Mouse (Mus musculus) midbrain, postnatal 0 days (tissue): Measurements from ENCODE around the gene Gm9758. TPM values are rescaled to one million over a fixed set of nuclear protein-coding genes. Genes with fewer than 3 reads are reported as not detected.
"Not testable (repeated sequence)": the region's sequence is repeated elsewhere in the genome, so short reads cannot be mapped to it uniquely, and the experiment has no call there.

Experiments used
- ATAC-seq: fragments of 200-750 bp; cut with Nextera tagmentation; 2 replicates; pipeline ENCODE4 v1.8.0; 2017; ENCODE audit warnings: moderate number of reproducible peaks, mild to moderate bottlenecking, moderate TSS enrichment, moderate library complexity; ENCODE audit not compliant: low FRiP score
- DNase-seq: peaks from one replicate; pipeline ENCODE4 v3.0.0-alpha.2; 2015; ENCODE audit warnings: low spot score
- H3K27ac ChIP-seq: fragments of 300-500 bp; sonication (generic); 2 replicates; pipeline ENCODE4 v1.5.1; 2014; ENCODE audit warnings: low read depth, mild to moderate bottlenecking, low read length, mixed read lengths
- H3K27me3 ChIP-seq: fragments of 300-500 bp; sonication (generic); 2 replicates; pipeline ENCODE4 v1.6.1; 2014; ENCODE audit warnings: low read length, control low read depth, mixed read lengths; ENCODE audit not compliant: insufficient read depth
- H3K36me3 ChIP-seq: fragments of 300-500 bp; sonication (generic); 2 replicates; pipeline ENCODE4 v1.6.1; 2014; ENCODE audit warnings: low read length, control low read depth, mixed read lengths; ENCODE audit not compliant: insufficient read depth
- H3K4me1 ChIP-seq: fragments of 300-500 bp; sonication (generic); 2 replicates; pipeline ENCODE4 v1.6.1; 2014; ENCODE audit warnings: mild to moderate bottlenecking, control low read depth, antibody characterized with exemption, low read length, mixed read lengths; ENCODE audit not compliant: insufficient read depth
- H3K4me2 ChIP-seq: fragments of 300-500 bp; sonication (generic); 2 replicates; pipeline ENCODE4 v1.6.1; 2014; ENCODE audit warnings: low read depth, mild to moderate bottlenecking, low read length, mixed read lengths; ENCODE audit not compliant: poor library complexity, severe bottlenecking
- H3K4me3 ChIP-seq: fragments of 300-500 bp; sonication (generic); 2 replicates; pipeline ENCODE4 v1.5.1; 2014; ENCODE audit warnings: low read depth, mild to moderate bottlenecking, low read length, moderate library complexity
- H3K9ac ChIP-seq: fragments of 300-500 bp; sonication (generic); replicated peaks from 2 replicates; pipeline ENCODE4 v1.6.1; 2014; ENCODE audit warnings: mild to moderate bottlenecking, low read length, moderate library complexity, mixed read lengths; ENCODE audit not compliant: poor library complexity, severe bottlenecking
- H3K9me3 ChIP-seq: fragments of 300-500 bp; sonication (generic); 2 replicates; pipeline ENCODE4 v1.6.1; 2016; ENCODE audit warnings: low read length, control low read depth
- CTCF ChIP-seq: IDR thresholded peaks from 2 replicates; pipeline ENCODE4 v1.5.1; 2016; ENCODE audit warnings: antibody characterized with exemption, mild to moderate bottlenecking
- WGBS: fragments of 180-500 bp; shearing (Covaris S2); extraction: QIAGEN DNeasy Blood & Tissue Kit; methylation state at CpG from one replicate; pipeline ENCODE4 v1.1.7; 2014; 5-methylcytosine and 5-hydroxymethylcytosine counted together
- polyA plus RNA-seq: library from polyadenylated mRNA; unstranded; fragments of >200 nt; fragmentation: Nextera tagmentation; extraction: Ambion mirVana; gene quantifications from 2 replicates; pipeline ENCODE4 v1.2.1, GENCODE M21; 2015
- total RNA-seq: library from RNA; depleted of rRNA; stranded (reverse); fragments of >200 nt; gene quantifications from 2 replicates; pipeline ENCODE4 v1.2.3, GENCODE M21; 2014

Gm9758 gene
- total and polyA plus RNA-seq, 2 experiments from 2014 or later = not detected

GRCm38 (mm10) chr5:14947482-14948198 is 32.9 kb upstream of the Gm9758 start:
- not testable (repeated sequence) for H3K27me3 ChIP-seq, H3K4me2 ChIP-seq, DNase-seq, H3K9me3 ChIP-seq, H3K9ac ChIP-seq, H3K4me3 ChIP-seq, H3K36me3 ChIP-seq, H3K27ac ChIP-seq, ATAC-seq, H3K4me1 ChIP-seq
- TF ChIP-seq CTCF = peak; percentile 29; the same call in 1 of the 2 replicates
- 58% methylated on average over 4 of the region's 4 CpGs for WGBS

GRCm38 (mm10) chr5:14945524-14945923 is 30.8 kb upstream of the Gm9758 start:
- H3K27ac ChIP-seq, H3K4me3 ChIP-seq, H3K27me3 ChIP-seq, H3K9ac ChIP-seq, DNase-seq, H3K36me3 ChIP-seq, H3K4me1 ChIP-seq, H3K9me3 ChIP-seq, ATAC-seq, H3K4me2 ChIP-seq: not testable (repeated sequence)
- WGBS = 63% methylated on average over 4 of the region's 4 CpGs

DNA sequence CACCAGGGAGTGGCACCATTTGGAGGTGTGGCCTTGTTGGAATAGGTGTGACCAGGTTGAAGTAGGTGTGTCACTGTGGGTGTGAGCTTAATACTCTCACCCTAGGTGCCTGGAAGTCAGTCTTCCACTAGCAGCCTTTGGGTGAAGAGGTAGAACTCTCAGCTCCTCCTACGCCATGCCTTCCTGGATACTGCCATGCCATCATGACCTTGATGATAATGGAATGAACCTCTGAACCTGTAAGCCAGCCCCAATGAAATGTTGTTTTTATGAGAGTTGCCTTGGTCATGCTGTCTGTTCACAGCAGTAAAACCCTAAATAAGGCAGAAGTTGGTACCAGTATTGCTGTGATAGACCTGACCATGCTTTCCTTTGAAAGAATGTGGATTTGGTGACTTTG is 26.3 kb upstream of the Gm9758 start:
- H3K9me3 ChIP-seq, H3K9ac ChIP-seq, H3K36me3 ChIP-seq, DNase-seq, H3K4me2 ChIP-seq, ATAC-seq, H3K4me3 ChIP-seq, H3K4me1 ChIP-seq, H3K27me3 ChIP-seq, H3K27ac ChIP-seq: not testable (repeated sequence)
- 83% methylated on average over 1 of the region's 1 CpGs for WGBS

GRCm38 (mm10) chr5:14938329-14938728 is 23.6 kb upstream of the Gm9758 start, which contains the start of gene Speer4e:
TSS of gene Speer4e (minus strand) at chr5:14938429.
- WGBS = 38% methylated on average over 1 of the region's 1 CpGs

DNA sequence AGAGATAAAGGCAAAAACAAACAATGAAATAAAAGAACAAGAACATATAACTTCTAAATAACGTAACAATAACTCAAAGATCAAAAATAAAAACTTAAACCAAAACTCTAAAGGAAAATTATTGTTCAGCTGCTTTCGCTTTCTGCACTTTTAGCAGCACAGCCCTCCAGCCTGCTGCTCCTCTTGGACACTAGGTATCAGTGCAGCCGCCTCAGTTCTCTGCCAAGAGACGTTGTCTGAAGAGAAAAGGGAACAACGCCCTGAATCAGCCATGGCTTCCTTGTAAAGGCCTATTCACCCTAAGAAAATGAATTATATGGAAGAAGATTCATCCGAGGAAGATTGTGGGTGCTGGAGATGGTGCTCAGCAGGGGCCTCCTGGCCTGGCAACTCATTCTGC is 19.0 kb upstream of the Gm9758 start:
- not testable (repeated sequence) for H3K27ac ChIP-seq, DNase-seq, H3K9ac ChIP-seq, H3K9me3 ChIP-seq, H3K4me2 ChIP-seq, H3K27me3 ChIP-seq, H3K36me3 ChIP-seq, H3K4me3 ChIP-seq, ATAC-seq, H3K4me1 ChIP-seq
- WGBS = 76% methylated on average over 5 of the region's 6 CpGs

More at GRCm38 (mm10) chr5:14938329-14938728, 23.6 kb upstream of the Gm9758 start, which contains the start of gene Speer4e:
- H3K4me1 ChIP-seq, H3K4me2 ChIP-seq, H3K36me3 ChIP-seq, ATAC-seq, H3K4me3 ChIP-seq, H3K27ac ChIP-seq, DNase-seq, H3K9ac ChIP-seq, H3K9me3 ChIP-seq, H3K27me3 ChIP-seq: not testable (repeated sequence)

DNA sequence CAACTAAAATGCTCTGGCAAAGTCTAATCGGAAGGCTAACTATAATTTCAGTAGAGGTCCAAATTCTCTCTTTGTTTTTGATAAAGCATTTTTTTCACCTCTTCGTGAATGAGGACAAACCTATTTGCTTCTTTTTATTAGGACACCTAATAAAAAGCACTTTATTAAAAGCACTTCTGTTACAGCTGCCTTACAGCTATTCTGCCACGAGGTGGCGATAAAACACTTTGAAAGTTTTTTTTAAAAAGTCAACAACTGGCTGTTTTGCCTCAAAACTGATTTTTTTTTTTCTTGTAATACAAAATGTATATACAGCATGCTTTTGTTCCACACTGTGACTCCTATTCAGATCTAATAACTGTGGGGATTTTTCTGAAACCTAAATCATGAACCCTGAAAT is 12.3 kb upstream of the Gm9758 start:
- DNase-seq, H3K9ac ChIP-seq, H3K27me3 ChIP-seq, H3K27ac ChIP-seq, H3K4me2 ChIP-seq, H3K4me1 ChIP-seq, H3K36me3 ChIP-seq, H3K9me3 ChIP-seq, ATAC-seq, H3K4me3 ChIP-seq: not testable (repeated sequence)
- WGBS = 30% methylated on average over 4 of the region's 4 CpGs
- TF ChIP-seq CTCF = peak; percentile 56

GRCm38 (mm10) chr5:14914361-14914760 is 338 bp downstream of the Gm9758 start:
- not testable (repeated sequence) for H3K4me1 ChIP-seq, H3K4me3 ChIP-seq, ATAC-seq, H3K27ac ChIP-seq, DNase-seq, H3K27me3 ChIP-seq, H3K9me3 ChIP-seq, H3K4me2 ChIP-seq, H3K36me3 ChIP-seq, H3K9ac ChIP-seq
- WGBS = 69% methylated on average over 2 of the region's 3 CpGs
